Comparison of ENCODE assay signal across 17 mouse cellular contexts in genomic region chr12:94031364-94031763, GRCm38 (mm10).
DNase-seq lines count a peak whose midpoint lies in the region; ATAC-seq and TF ChIP-seq lines count a peak whose summit lies in the region.
"Had no signal": no experiment of that assay in that cellular context is flagged by ENCODE, and none has a peak within 500 bp of the region (broad histone marks: within the 10 kb centered on the region; RNA-seq: fewer than 3 reads in every experiment).

No protein-coding gene starts in this region.

- peak; percentile 28 for DNase-seq in embryo, embryonic 10.5 days (ENCODE audit: low spot score)
- DNase-seq in embryonic facial prominence, embryonic 11.5 days (ENCODE audit: low spot score) = peak; percentile 9
- peak; percentile 51 for DNase-seq in midbrain, postnatal 0 days (ENCODE audit: low spot score)
- no peak for DNase-seq in layer of hippocampus, adult 18-20 months (ENCODE audit: low spot score in 2 of 2)
- DNase-seq in liver, postnatal 0 days = no peak
- DNase-seq in frontal cortex, postnatal 10 days (ENCODE audit: low spot score in 2 of 2) = no peak
- DNase-seq: adrenal gland, postnatal 10 days; gastrocnemius, postnatal 10 days; kidney, postnatal 10 days; right cerebral cortex, postnatal 4 days; thymus, postnatal 4 days had no signal

- H3K4me3 ChIP-seq in embryonic facial prominence, embryonic 11.5 days (ENCODE audit: low read depth, low read length) = no peak overlapping the region
- no peak overlapping the region for H3K4me3 ChIP-seq in hindbrain, embryonic 16.5 days (ENCODE audit: low read length)
- H3K4me3 ChIP-seq in midbrain, postnatal 0 days (ENCODE audit: low read depth, low read length) = no peak overlapping the region
- no peak overlapping the region for H3K4me3 ChIP-seq in liver, postnatal 0 days (ENCODE audit: low read depth, low read length)
- H3K4me3 ChIP-seq: heart, embryonic 12.5 days; liver, embryonic 15.5 days had no signal

- TF ChIP-seq EP300 in liver, postnatal 0 days (IDR thresholded peaks at IDR 0.05; ENCODE audit: low read depth) = no peak

- no peaks in the 10 kb centered on the region for H3K9me3 ChIP-seq in embryonic facial prominence, embryonic 11.5 days (replicated peaks; ENCODE audit: control insufficient read depth, low read length)
- no peaks in the 10 kb centered on the region for H3K9me3 ChIP-seq in hindbrain, embryonic 16.5 days (ENCODE audit: control insufficient read depth, low read length)
- H3K9me3 ChIP-seq in midbrain, postnatal 0 days (ENCODE audit: low read length) = no peaks in the 10 kb centered on the region
- no peaks in the 10 kb centered on the region for H3K9me3 ChIP-seq in liver, postnatal 0 days (ENCODE audit: low read length)
- H3K9me3 ChIP-seq: heart, embryonic 12.5 days; liver, embryonic 15.5 days had no signal

- no peak overlapping the region for H3K4me2 ChIP-seq in embryonic facial prominence, embryonic 11.5 days (ENCODE audit: low read depth, low read length)
- H3K4me2 ChIP-seq in hindbrain, embryonic 16.5 days (ENCODE audit: low read length) = no peak overlapping the region
- no peak overlapping the region for H3K4me2 ChIP-seq in midbrain, postnatal 0 days (ENCODE audit: low read depth, low read length, poor library complexity, severe bottlenecking)
- no peak overlapping the region for H3K4me2 ChIP-seq in liver, postnatal 0 days (ENCODE audit: low read depth, low read length)
- H3K4me2 ChIP-seq: heart, embryonic 12.5 days; liver, embryonic 15.5 days had no signal

- 57% methylated on average over 4 of the region's 4 CpGs for WGBS in embryonic facial prominence, embryonic 11.5 days
- 45% methylated on average over 4 of the region's 4 CpGs for WGBS in hindbrain, embryonic 16.5 days
- WGBS in midbrain, postnatal 0 days = 22% methylated on average over 4 of the region's 4 CpGs
- 68% methylated on average over 4 of the region's 4 CpGs for WGBS in liver, postnatal 0 days (ENCODE audit: insufficient replicate concordance)

- no peaks in the 10 kb centered on the region for H3K4me1 ChIP-seq in embryonic facial prominence, embryonic 11.5 days (ENCODE audit: control insufficient read depth, insufficient read depth, low read length)
- peaks cover 3% of the 10 kb centered on the region for H3K4me1 ChIP-seq in hindbrain, embryonic 16.5 days (ENCODE audit: control insufficient read depth, insufficient read depth, low read depth, low read length)
- H3K4me1 ChIP-seq in midbrain, postnatal 0 days (ENCODE audit: insufficient read depth, low read length) = no peaks in the 10 kb centered on the region
- H3K4me1 ChIP-seq in liver, postnatal 0 days (ENCODE audit: insufficient read depth) = no peaks in the 10 kb centered on the region
- H3K4me1 ChIP-seq: heart, embryonic 12.5 days; liver, embryonic 15.5 days had no signal

- TF ChIP-seq CTCF in midbrain, postnatal 0 days (IDR thresholded peaks at IDR 0.05) = no peak
- TF ChIP-seq CTCF in liver, postnatal 0 days (IDR thresholded peaks at IDR 0.05; ENCODE audit: low read depth) = no peak

- no peaks in the 10 kb centered on the region for H3K36me3 ChIP-seq in embryonic facial prominence, embryonic 11.5 days (replicated peaks; ENCODE audit: control insufficient read depth, insufficient read depth, low read depth, low read length)
- H3K36me3 ChIP-seq in hindbrain, embryonic 16.5 days (ENCODE audit: control insufficient read depth, insufficient read depth, low read length) = no peaks in the 10 kb centered on the region
- no peaks in the 10 kb centered on the region for H3K36me3 ChIP-seq in midbrain, postnatal 0 days (ENCODE audit: insufficient read depth, low read length)
- no peaks in the 10 kb centered on the region for H3K36me3 ChIP-seq in liver, postnatal 0 days (replicated peaks; ENCODE audit: insufficient read depth, low read length)
- H3K36me3 ChIP-seq: heart, embryonic 12.5 days; liver, embryonic 15.5 days had no signal

- ATAC-seq in embryonic facial prominence, embryonic 11.5 days (replicated peaks; ENCODE audit: insufficient number of reproducible peaks, low FRiP score, low TSS enrichment, low read depth) = 0 out of 2 replicates have a peak, but pooled peaks have one; percentile 72
- peak; percentile 89 for ATAC-seq in hindbrain, embryonic 16.5 days
- ATAC-seq in midbrain, postnatal 0 days (ENCODE audit: low FRiP score) = no peak
- ATAC-seq in liver, postnatal 0 days = no peak
- ATAC-seq: inflammation-experienced regulatory T-cells, adult 6 months; Patski had no signal

- no peak overlapping the region for H3K9ac ChIP-seq in embryonic facial prominence, embryonic 11.5 days (replicated peaks; ENCODE audit: low read length)
- H3K9ac ChIP-seq in hindbrain, embryonic 16.5 days (ENCODE audit: low read depth, low read length) = no peak overlapping the region
- H3K9ac ChIP-seq in midbrain, postnatal 0 days (replicated peaks; ENCODE audit: low read length, poor library complexity, severe bottlenecking) = no peak overlapping the region
- H3K9ac ChIP-seq in liver, postnatal 0 days (replicated peaks) = no peak overlapping the region
- H3K9ac ChIP-seq: heart, embryonic 12.5 days; liver, embryonic 15.5 days had no signal

- no peak overlapping the region for H3K27ac ChIP-seq in embryonic facial prominence, embryonic 11.5 days (replicated peaks; ENCODE audit: low read depth, low read length)
- no peak overlapping the region for H3K27ac ChIP-seq in hindbrain, embryonic 16.5 days (ENCODE audit: low read depth, low read length)
- H3K27ac ChIP-seq in midbrain, postnatal 0 days (ENCODE audit: low read depth, low read length) = no peak overlapping the region
- no peak overlapping the region for H3K27ac ChIP-seq in liver, postnatal 0 days (ENCODE audit: low read depth)
- H3K27ac ChIP-seq: liver, embryonic 15.5 days had no signal

- H3K27me3 ChIP-seq in embryonic facial prominence, embryonic 11.5 days (ENCODE audit: control insufficient read depth, insufficient read depth, low read length) = no peaks in the 10 kb centered on the region
- H3K27me3 ChIP-seq in hindbrain, embryonic 16.5 days (replicated peaks; ENCODE audit: control insufficient read depth, insufficient read depth, low read length) = no peaks in the 10 kb centered on the region
- no peaks in the 10 kb centered on the region for H3K27me3 ChIP-seq in midbrain, postnatal 0 days (ENCODE audit: insufficient read depth, low read length)
- H3K27me3 ChIP-seq in liver, postnatal 0 days (ENCODE audit: insufficient read depth, low read length) = no peaks in the 10 kb centered on the region
- H3K27me3 ChIP-seq: CH12.LX; heart, embryonic 12.5 days; liver, embryonic 15.5 days had no signal

Comparison
In these comparisons a context has a peak if more than half of its experiments do, and no peak if none do; other contexts are left out.
1. DNase-seq: peak in embryo, embryonic 10.5 days (single experiment), embryonic facial prominence, embryonic 11.5 days (single experiment) and midbrain, postnatal 0 days (single experiment); none in layer of hippocampus, adult 18-20 months (0 of 2), liver, postnatal 0 days (single experiment) and frontal cortex, postnatal 10 days (0 of 2).
2. ATAC-seq: peak in embryonic facial prominence, embryonic 11.5 days (single experiment) and hindbrain, embryonic 16.5 days (single experiment); none in midbrain, postnatal 0 days (single experiment) and liver, postnatal 0 days (single experiment).